Mouse (Mus musculus) cerebellum, adult 2 months (tissue): ENCODE data around the gene Prkcsh. TPM values are rescaled to one million over a fixed set of nuclear protein-coding genes. Genes with fewer than 3 reads are reported as not detected.

Experiments
- DNase-seq, 2 experiments: peaks; one replicate each; pipeline ENCODE4 v3.0.0; 2021
- H3K27ac ChIP-seq: fragments of 200-500 bp; 2 replicates; pipeline ENCODE4 v1.5.1; 2012; ENCODE audit warnings: low read length, control low read depth, inconsistent platforms; ENCODE audit not compliant: insufficient read depth
- H3K27me3 ChIP-seq: fragments of 200-500 bp; 2 replicates; pipeline ENCODE4 v1.6.1; 2012; ENCODE audit warnings: inconsistent platforms, mild to moderate bottlenecking, low read length, moderate library complexity; ENCODE audit not compliant: control insufficient read depth, insufficient read depth
- H3K4me1 ChIP-seq: fragments of 200-500 bp; 2 replicates; pipeline ENCODE4 v1.6.1; 2011; ENCODE audit warnings: low read length; ENCODE audit not compliant: control insufficient read depth, insufficient read depth
- H3K4me3 ChIP-seq: fragments of 200-500 bp; replicated peaks from 2 replicates; pipeline ENCODE3; 2011; ENCODE audit warnings: mild to moderate bottlenecking, low read depth, low read length, control low read depth; ENCODE audit not compliant: insufficient read depth
- CTCF ChIP-seq: fragments of 200-500 bp; IDR thresholded peaks from 2 replicates; pipeline ENCODE4 v1.5.1; 2011; ENCODE audit warnings: low read depth, mild to moderate bottlenecking, control low read depth, low read length, moderate library complexity, borderline replicate concordance; ENCODE audit not compliant: insufficient read depth
- POLR2A ChIP-seq: fragments of 200-500 bp; IDR thresholded peaks from 2 replicates; pipeline ENCODE4 v1.6.1; 2011; ENCODE audit warnings: low read length, control low read depth, borderline replicate concordance; ENCODE audit not compliant: insufficient read depth
- WGBS: fragments of 180-500 bp; shearing (Covaris S2); methylation state at CpG from one replicate; pipeline ENCODE4 v1.1.7; 2018; 5-methylcytosine and 5-hydroxymethylcytosine counted together
- polyA plus RNA-seq: library from polyadenylated mRNA; depleted of rRNA; stranded (reverse); fragments of >200 nt; gene quantifications from 2 replicates; pipeline ENCODE4 v1.2.3, GENCODE M21; 2012

Gene Prkcsh
- polyA plus RNA-seq, 1 experiment, result 91.3 TPM

DNA sequence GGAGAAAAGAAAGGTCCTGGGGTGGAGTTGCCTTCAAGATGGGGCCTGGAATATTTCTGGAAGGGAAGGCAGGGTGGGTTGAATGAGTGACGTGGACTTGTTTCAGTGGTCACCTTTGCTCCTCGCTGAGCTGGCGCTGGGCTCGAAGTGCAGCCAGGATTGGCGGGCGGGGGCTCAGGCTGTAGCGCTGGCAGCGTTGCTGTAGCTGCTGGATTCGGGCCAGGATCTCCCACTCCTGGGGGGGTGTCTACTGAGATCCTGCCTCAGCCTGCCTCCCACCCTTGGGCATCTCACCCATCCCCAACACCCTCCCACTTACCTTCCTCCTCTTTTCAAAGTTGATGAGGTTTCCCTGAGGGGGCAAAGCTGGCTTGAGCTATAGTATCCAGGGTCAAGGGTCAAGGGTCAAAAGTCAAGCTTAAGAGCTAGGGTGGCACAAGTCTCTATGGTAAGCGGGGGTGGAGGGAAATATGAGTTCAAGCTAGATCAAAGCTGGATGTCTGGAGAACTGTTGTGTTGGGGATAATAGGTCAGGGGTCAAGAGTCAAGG, 25.9 kb upstream of the Prkcsh start:
- Histone ChIP-seq H3K27ac (no peak overlapping the region), H3K27me3 (no peaks in the 10 kb centered on the region), H3K4me1 (peaks cover 10% of the 10 kb centered on the region), H3K4me3 (no peak overlapping the region)
- TF ChIP-seq CTCF (no peak), POLR2A (no peak)
- DNase-seq, result no peak
- WGBS, result 44% methylated on average over 10 of the region's 10 CpGs

DNA sequence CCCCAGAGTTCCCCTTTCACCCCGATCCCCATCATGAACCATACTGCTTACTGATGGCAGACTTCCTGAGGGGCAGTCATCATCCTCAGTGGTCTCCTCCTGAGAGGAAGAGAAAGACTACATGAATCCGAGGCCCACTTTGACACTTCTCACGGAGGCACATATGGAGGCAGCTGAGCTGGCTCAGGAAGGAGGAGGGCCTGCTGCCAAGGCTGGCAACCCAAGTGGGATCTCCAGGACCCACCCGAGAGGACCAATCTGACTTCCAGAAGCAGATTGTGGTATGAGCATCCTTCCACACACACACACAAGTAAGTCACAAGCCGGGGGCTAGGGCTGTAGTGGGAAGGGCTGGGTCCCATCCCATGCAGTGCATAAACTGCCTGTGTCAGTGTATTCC, 25.3 kb upstream of the Prkcsh start:
- no peaks in the 10 kb centered on the region for H3K27me3 ChIP-seq
- 13% methylated on average over 5 of the region's 5 CpGs for WGBS
- no peak for TF ChIP-seq CTCF
- no peak for TF ChIP-seq POLR2A

DNA sequence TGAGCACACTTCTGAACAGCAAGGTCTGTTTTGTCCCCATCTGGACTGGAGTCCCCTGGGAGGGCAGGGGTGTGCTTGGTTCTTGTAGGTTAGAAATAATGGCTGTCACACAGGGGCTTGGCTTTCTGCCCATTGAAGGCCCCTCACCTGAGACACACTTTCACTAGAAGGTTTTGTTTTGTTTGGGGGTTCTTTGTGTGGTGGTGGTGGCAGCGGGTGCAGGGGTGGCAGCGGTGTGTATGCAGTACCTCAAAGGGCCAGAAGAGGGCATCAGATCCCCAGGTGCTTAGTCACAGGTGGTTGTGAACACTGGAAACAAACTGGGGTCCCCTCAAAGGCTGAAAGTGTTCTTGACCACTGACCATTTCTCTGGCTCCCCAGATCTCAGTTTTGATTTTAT, 24.6 kb upstream of the Prkcsh start:
- peak; percentile 80 for TF ChIP-seq CTCF
- TF ChIP-seq POLR2A, result no peak
- Histone ChIP-seq H3K4me3 (no peak overlapping the region), H3K4me1 (peaks cover 10% of the 10 kb centered on the region), H3K27ac (no peak overlapping the region), H3K27me3 (no peaks in the 10 kb centered on the region)
- DNase-seq, result peak in 1 of 2 experiments; percentile 70
- WGBS, result 38% methylated on average over 2 of the region's 2 CpGs

More for the DNA sequence above, 25.3 kb upstream of the Prkcsh start:
- Histone ChIP-seq H3K4me3 (no peak overlapping the region), H3K27ac (no peak overlapping the region), H3K4me1 (peaks cover 10% of the 10 kb centered on the region)
- no peak for DNase-seq

DNA sequence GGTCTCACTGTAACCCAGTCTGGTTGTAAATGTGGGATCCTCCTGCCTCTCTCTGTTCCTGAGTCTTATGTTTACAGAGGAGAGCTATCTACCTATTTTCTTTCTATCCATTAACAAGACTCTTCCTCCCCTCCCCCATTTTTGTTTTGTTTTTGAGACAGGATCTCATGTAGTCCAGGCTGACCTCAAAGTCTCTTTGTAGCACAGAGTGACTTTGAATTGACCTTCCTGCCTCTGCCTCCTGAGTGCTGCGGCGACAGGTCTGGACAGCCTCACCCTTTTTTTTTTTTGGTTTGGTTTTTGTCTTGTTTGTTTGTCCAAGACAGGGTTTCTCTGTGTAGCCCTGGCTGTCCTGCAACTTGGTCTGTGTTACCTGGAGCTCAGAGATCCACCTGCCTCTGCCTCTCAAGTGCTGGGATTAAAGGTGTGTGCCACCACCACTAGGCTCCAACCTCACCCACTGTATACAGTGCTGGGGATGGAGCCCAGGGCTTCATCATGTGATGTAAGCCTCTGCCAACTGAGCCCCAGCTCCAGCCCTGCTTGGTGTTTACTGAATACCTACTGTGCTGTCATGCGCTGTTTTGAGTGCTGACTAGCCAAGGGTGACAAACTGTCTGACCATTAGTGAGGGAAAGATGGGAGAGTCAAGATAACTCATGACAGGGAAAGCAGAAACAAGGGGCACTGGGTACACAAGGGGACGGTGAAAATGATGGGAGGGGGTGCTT, 24.0 kb upstream of the Prkcsh start:
- no peak overlapping the region for H3K27ac ChIP-seq
- TF ChIP-seq CTCF, result no peak
- no peak for TF ChIP-seq POLR2A
- WGBS, result 75% methylated on average over 4 of the region's 4 CpGs
- peaks cover 10% of the 10 kb centered on the region for H3K4me1 ChIP-seq
- no peaks in the 10 kb centered on the region for H3K27me3 ChIP-seq
- no peak for DNase-seq
- H3K4me3 ChIP-seq, result no peak overlapping the region

DNA sequence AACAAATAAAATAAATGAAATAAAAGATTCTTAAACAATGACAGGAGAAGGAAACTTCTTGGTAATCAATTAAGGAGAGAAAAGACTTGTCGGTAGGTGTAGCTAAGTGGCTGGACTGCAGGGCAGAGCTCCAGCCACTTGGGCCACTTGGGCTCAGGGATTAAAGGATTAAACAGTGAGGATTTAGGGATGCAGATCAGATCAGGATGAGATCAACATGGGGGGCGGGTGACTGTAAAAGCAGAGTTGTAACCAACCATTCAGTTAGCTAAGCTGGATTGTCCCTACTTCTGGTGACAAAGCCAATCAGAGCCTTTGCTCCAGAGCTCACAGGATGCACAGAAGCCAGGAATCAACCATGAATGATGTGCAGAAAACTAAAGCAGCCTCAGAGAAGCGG, 18.7 kb upstream of the Prkcsh start:
- no peak for DNase-seq
- peaks cover 4% of the 10 kb centered on the region; the same call in 1 of the 2 replicates for H3K4me1 ChIP-seq
- 27% methylated on average over 3 of the region's 3 CpGs for WGBS
- no peak overlapping the region for H3K27ac ChIP-seq
- TF ChIP-seq POLR2A (no peak), CTCF (no peak)
- H3K27me3 ChIP-seq, result no peaks in the 10 kb centered on the region
- H3K4me3 ChIP-seq, result no peak overlapping the region

DNA sequence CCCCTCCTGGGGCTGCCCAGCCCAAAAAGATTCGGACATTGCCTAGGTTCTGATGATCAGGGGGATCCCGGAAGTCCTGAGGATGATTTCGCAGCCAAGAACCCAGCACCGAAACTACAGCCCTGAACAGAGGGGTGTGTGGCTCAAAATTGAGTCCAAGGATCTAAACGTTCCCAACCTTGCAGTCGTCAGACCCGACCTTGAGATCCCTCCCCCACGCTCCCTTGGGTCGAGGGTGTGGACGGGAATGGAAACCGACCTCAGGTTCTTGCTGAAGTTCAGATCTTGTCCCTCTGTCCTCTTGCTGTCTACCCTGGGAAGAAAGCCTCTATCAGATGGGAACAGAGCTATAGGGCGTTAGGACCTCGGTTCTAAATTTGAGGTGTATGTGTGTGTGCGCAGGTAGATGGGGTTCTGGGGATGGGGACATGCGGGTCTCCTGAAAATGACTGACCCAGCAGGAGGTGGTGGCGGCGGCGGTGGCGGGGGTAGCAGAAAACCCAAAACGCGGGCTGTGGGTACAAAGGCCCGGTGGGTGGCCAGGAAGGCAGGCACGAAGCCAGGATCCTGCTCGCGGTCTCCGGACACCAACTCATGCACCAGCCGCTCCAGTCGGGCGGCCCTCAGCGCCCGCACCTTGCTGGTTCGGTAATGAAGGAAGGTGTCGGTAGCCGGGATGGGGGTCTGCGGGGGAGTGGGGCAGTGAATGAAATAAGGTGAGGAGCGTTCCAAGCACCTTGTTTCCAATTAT, 14.8 kb upstream of the Prkcsh start:
- 7% methylated on average over 36 of the region's 36 CpGs for WGBS
- DNase-seq, result peak; percentile 78 to 81
- Histone ChIP-seq H3K27me3 (no peaks in the 10 kb centered on the region), H3K27ac (peak overlapping the region; percentile 15; the same call in 1 of the 2 replicates), H3K4me3 (peak overlapping the region; percentile 91), H3K4me1 (peaks cover 10% of the 10 kb centered on the region; the same call in 1 of the 2 replicates)
- TF ChIP-seq POLR2A (no peak), CTCF (no peak)

DNA sequence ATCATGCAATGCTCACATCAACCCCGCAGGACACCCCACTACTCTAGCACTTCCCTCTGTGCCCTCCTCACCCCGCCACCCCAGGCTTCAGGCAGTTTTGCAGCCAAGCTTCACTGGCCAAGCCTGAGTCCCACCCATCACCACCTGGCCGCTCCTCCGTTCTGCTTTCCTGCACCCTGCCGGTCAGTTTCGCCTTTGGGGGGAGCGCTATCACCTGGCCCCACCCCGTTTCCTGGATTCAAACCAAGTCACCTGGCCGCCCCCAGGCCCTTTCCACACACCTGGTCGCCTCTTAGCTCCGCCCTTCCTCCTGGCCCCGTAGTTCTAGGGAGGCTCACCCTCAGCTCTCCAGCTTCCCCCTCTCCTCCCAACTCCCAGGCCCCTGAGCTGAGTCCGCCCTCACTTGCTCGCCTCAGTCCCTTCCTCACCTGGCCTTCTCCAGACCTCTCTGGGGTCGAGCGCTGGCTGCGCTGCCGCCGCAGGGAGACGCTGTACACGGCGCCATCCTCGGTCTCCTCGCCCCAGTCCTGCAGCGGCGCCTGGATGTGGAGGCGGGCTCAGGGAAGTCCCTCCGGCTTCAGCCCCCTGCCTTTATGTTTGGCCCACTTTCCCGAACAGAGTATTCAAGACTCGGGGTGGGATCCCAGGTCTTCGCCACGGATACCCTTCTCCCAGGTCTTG, 14.0 kb upstream of the Prkcsh start:
- Histone ChIP-seq H3K27me3 (no peaks in the 10 kb centered on the region), H3K27ac (peak overlapping the region; percentile 76), H3K4me1 (peaks cover 10% of the 10 kb centered on the region; the same call in 1 of the 2 replicates), H3K4me3 (peak overlapping the region; percentile 91)
- 1% methylated on average over 32 of the region's 32 CpGs for WGBS
- DNase-seq, result peak; percentile 78 to 79
- TF ChIP-seq CTCF, result no peak
- no peak for TF ChIP-seq POLR2A
